Mouse (Mus musculus): ENCODE data around the gene Spag8. TPM values are rescaled to one million over a fixed set of nuclear protein-coding genes. Genes with fewer than 3 reads are reported as not detected.

Gene Spag8
- total and polyA plus RNA-seq, 2 experiments from 2014 or later: 8.5 to 9.3 TPM

DNA sequence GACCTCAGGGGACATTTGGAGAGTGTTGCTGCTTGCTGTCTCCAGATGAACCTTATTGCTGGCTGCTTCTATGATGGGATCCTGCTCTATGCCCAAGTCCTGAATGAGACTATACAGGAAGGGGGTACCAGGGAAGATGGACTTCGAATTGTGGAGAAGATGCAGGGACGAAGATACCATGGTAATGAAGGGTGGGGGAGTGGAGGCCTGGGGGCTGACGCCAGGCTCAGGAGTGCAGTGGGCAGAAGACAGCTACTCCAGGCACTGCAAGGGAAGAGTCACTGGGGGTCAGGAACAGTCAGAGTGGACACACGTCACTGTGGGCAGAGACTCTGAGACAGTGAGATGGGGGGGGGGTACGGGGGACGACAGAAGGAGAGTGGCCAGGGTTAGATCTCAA, 12.9 kb downstream of the Spag8 start:
- Histone ChIP-seq H3K36me3 (ENCODE audit: insufficient read depth, low read length) (0 out of 2 replicates have a peak, but pooled peaks cover 7% of the 10 kb centered on the region), H3K4me1 (ENCODE audit: insufficient read depth, low read length) (no peaks in the 10 kb centered on the region), H3K9ac (replicated peaks; ENCODE audit: low read length, poor library complexity, severe bottlenecking) (no peak overlapping the region), H3K4me2 (ENCODE audit: low read depth, low read length, poor library complexity, severe bottlenecking) (no peak overlapping the region), H3K9me3 (ENCODE audit: low read length) (no peaks in the 10 kb centered on the region), H3K27ac (ENCODE audit: low read depth, low read length) (no peak overlapping the region), H3K4me3 (ENCODE audit: low read depth, low read length) (no peak overlapping the region), H3K27me3 (ENCODE audit: insufficient read depth, low read length) (no peaks in the 10 kb centered on the region)
- WGBS: 83% methylated on average over 6 of the region's 6 CpGs
- TF ChIP-seq CTCF (IDR thresholded peaks at IDR 0.05): no peak
- DNase-seq (ENCODE audit: low spot score) (no peak), ATAC-seq (ENCODE audit: low FRiP score) (no peak)

- 81% methylated on average over 9 of the region's 9 CpGs for WGBS
- Histone ChIP-seq H3K4me2 (ENCODE audit: low read depth, low read length, poor library complexity, severe bottlenecking) (no peak overlapping the region), H3K27ac (ENCODE audit: low read depth, low read length) (no peak overlapping the region), H3K4me1 (ENCODE audit: insufficient read depth, low read length) (no peaks in the 10 kb centered on the region), H3K27me3 (ENCODE audit: insufficient read depth, low read length) (no peaks in the 10 kb centered on the region), H3K4me3 (ENCODE audit: low read depth, low read length) (no peak overlapping the region), H3K9me3 (ENCODE audit: low read length) (no peaks in the 10 kb centered on the region), H3K9ac (replicated peaks; ENCODE audit: low read length, poor library complexity, severe bottlenecking) (no peak overlapping the region), H3K36me3 (ENCODE audit: insufficient read depth, low read length) (0 out of 2 replicates have a peak, but pooled peaks cover 7% of the 10 kb centered on the region)
- no peak for TF ChIP-seq CTCF (IDR thresholded peaks at IDR 0.05)
- no peak for DNase-seq (ENCODE audit: low spot score)
- ATAC-seq (ENCODE audit: low FRiP score): no peak
These were observed 13.3 kb downstream of the Spag8 start for GRCm38 (mm10) chr4:43640076-43640475.

DNA sequence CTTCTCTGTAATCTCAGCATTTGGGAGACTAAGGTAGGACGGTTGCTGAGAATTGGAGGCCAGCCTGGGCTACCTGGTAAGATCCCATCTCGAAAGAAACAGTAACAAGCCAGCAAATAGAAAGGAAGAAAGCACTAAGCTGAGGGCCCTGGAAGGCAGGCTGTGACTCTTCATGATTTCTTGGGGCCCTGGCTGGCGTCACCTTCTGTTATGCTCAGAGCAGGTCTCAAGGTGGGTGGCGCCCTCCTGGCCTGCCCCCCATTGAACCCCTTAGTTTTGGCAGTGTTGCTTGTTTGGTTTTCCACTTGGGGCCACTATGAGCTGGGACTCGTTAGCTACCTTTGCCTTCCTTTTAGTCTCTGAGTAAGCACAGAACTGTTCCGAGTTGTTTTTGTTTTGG, 16.6 kb downstream of the Spag8 start:
- DNase-seq (ENCODE audit: low spot score) (no peak), ATAC-seq (ENCODE audit: low FRiP score) (no peak)
- no peaks in the 10 kb centered on the region for H3K27me3 ChIP-seq (ENCODE audit: insufficient read depth, low read length)
- peaks cover 19% of the 10 kb centered on the region for H3K4me1 ChIP-seq (ENCODE audit: insufficient read depth, low read length)
- H3K9me3 ChIP-seq (ENCODE audit: low read length): no peaks in the 10 kb centered on the region
- no peak overlapping the region for H3K4me3 ChIP-seq (ENCODE audit: low read depth, low read length)
- H3K9ac ChIP-seq (replicated peaks; ENCODE audit: low read length, poor library complexity, severe bottlenecking): no peak overlapping the region
- WGBS: 75% methylated on average over 6 of the region's 6 CpGs
- no peak for TF ChIP-seq CTCF (IDR thresholded peaks at IDR 0.05)
- H3K36me3 ChIP-seq (ENCODE audit: insufficient read depth, low read length): no peaks in the 10 kb centered on the region
- no peak overlapping the region for H3K27ac ChIP-seq (ENCODE audit: low read depth, low read length)
- H3K4me2 ChIP-seq (ENCODE audit: low read depth, low read length, poor library complexity, severe bottlenecking): no peak overlapping the region

DNA sequence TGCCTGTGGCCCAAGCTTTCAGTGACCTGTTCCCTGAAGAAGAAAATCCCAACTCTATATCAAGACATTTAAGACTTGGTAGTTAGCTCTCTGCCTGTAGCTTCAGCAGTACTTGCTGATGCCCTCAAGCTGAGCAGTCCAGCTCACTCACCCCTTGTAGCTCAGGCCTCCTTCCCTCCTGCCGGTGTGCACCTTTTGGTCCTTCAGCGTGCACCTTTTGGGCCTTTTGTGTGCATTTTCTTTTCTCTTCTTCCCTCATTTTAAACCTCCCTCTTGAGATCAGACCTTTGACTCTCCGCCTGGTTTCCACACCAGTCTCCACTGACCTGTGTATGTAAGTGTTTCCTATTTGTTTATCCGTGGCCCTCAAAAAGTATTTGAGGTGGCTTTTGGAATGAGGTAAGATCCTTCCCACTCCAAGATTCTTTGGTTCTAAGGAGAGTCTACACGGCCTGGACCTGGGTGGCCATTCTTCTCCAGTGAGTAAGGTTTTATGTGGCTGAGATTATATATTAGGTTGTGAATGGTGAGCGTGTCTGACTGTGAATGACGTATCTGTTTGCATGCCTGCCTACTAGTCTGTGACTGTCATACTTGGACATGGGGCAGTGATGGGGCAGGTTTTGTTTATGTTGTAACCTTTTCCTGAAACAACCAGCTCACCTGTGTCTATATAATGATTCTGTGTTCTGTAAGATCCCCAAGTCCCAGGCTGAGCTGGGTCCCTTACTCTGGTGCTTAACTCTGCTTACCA, 18.6 kb downstream of the Spag8 start:
- H3K9me3 ChIP-seq (ENCODE audit: low read length): no peaks in the 10 kb centered on the region
- H3K4me1 ChIP-seq (ENCODE audit: insufficient read depth, low read length): peaks cover 23% of the 10 kb centered on the region
- H3K9ac ChIP-seq (replicated peaks; ENCODE audit: low read length, poor library complexity, severe bottlenecking): no peak overlapping the region
- H3K4me2 ChIP-seq (ENCODE audit: low read depth, low read length, poor library complexity, severe bottlenecking): no peak overlapping the region
- TF ChIP-seq CTCF (IDR thresholded peaks at IDR 0.05): no peak
- DNase-seq (ENCODE audit: low spot score): no peak
- H3K27ac ChIP-seq (ENCODE audit: low read depth, low read length): no peak overlapping the region
- H3K36me3 ChIP-seq (ENCODE audit: insufficient read depth, low read length): no peaks in the 10 kb centered on the region
- no peak overlapping the region for H3K4me3 ChIP-seq (ENCODE audit: low read depth, low read length)
- ATAC-seq (ENCODE audit: low FRiP score): no peak
- H3K27me3 ChIP-seq (ENCODE audit: insufficient read depth, low read length): no peaks in the 10 kb centered on the region
- WGBS: 86% methylated on average over 7 of the region's 7 CpGs

- peaks cover 23% of the 10 kb centered on the region for H3K4me1 ChIP-seq (ENCODE audit: insufficient read depth, low read length)
- no peaks in the 10 kb centered on the region for H3K9me3 ChIP-seq (ENCODE audit: low read length)
- 0 out of 2 replicates have a peak overlapping the region, but pooled peaks have one; percentile 1 for H3K4me2 ChIP-seq (ENCODE audit: low read depth, low read length, poor library complexity, severe bottlenecking)
- WGBS: 92% methylated on average over 2 of the region's 2 CpGs
- H3K36me3 ChIP-seq (ENCODE audit: insufficient read depth, low read length): no peaks in the 10 kb centered on the region
- H3K27me3 ChIP-seq (ENCODE audit: insufficient read depth, low read length): no peaks in the 10 kb centered on the region
- ATAC-seq (ENCODE audit: low FRiP score) (no peak), DNase-seq (ENCODE audit: low spot score) (no peak)
- H3K9ac ChIP-seq (replicated peaks; ENCODE audit: low read length, poor library complexity, severe bottlenecking): no peak overlapping the region
- H3K27ac ChIP-seq (ENCODE audit: low read depth, low read length): no peak overlapping the region
- no peak overlapping the region for H3K4me3 ChIP-seq (ENCODE audit: low read depth, low read length)
- no peak for TF ChIP-seq CTCF (IDR thresholded peaks at IDR 0.05)
These were observed 19.7 kb downstream of the Spag8 start for GRCm38 (mm10) chr4:43633736-43634135.

GRCm38 (mm10) chr4:43633296-43633695, 20.1 kb downstream of the Spag8 start:
- Histone ChIP-seq H3K4me1 (ENCODE audit: insufficient read depth, low read length) (peaks cover 23% of the 10 kb centered on the region), H3K9me3 (ENCODE audit: low read length) (no peaks in the 10 kb centered on the region), H3K4me3 (ENCODE audit: low read depth, low read length) (no peak overlapping the region), H3K36me3 (ENCODE audit: insufficient read depth, low read length) (no peaks in the 10 kb centered on the region), H3K27me3 (ENCODE audit: insufficient read depth, low read length) (no peaks in the 10 kb centered on the region), H3K9ac (replicated peaks; ENCODE audit: low read length, poor library complexity, severe bottlenecking) (no peak overlapping the region), H3K4me2 (ENCODE audit: low read depth, low read length, poor library complexity, severe bottlenecking) (peak overlapping the region; percentile 1; the same call in 1 of the 2 replicates), H3K27ac (ENCODE audit: low read depth, low read length) (no peak overlapping the region)
- 79% methylated on average over 8 of the region's 8 CpGs for whole genome bisulfite sequencing
- DNase-seq (ENCODE audit: low spot score) (no peak), ATAC-seq (ENCODE audit: low FRiP score) (no peak)
- no peak for TF ChIP-seq CTCF (IDR thresholded peaks at IDR 0.05)

Measured in midbrain, postnatal 0 days (tissue).